Mouse (Mus musculus) erythroblast, adult 5-6 weeks (primary cell): ENCODE measurements around the gene Psrc1. TPM values are rescaled to one million over a fixed set of nuclear protein-coding genes. Genes with fewer than 3 reads are reported as not detected.

Experiments used
- ATAC-seq: replicated peaks from 2 replicates; pipeline ENCODE4 v1.8.0; 2016; ENCODE audit warnings: moderate number of reproducible peaks, mild to moderate bottlenecking, moderate TSS enrichment, inconsistent platforms; ENCODE audit not compliant: poor library complexity, low FRiP score, severe bottlenecking
- total RNA-seq, 2 experiments: library from RNA; stranded (forward) in 1 of 2; stranded (reverse) in 1 of 2; fragments of 150-400 nt in 1 of 2; fragments of 200-764, 138-1000 nt in 1 of 2; gene quantifications; 2 replicates each; pipeline versions ENCODE4 v1.2.3 to v1.2.4; 2015 to 2017; ENCODE audit warnings: low replicate concordance in 2 of 2

Gene Psrc1
- total RNA-seq (2015; ENCODE audit: low replicate concordance) (4.4 and 5.9 TPM in 2 replicates), total RNA-seq (2017; ENCODE audit: low replicate concordance) (9.5 and 14.1 TPM in 2 replicates)

DNA sequence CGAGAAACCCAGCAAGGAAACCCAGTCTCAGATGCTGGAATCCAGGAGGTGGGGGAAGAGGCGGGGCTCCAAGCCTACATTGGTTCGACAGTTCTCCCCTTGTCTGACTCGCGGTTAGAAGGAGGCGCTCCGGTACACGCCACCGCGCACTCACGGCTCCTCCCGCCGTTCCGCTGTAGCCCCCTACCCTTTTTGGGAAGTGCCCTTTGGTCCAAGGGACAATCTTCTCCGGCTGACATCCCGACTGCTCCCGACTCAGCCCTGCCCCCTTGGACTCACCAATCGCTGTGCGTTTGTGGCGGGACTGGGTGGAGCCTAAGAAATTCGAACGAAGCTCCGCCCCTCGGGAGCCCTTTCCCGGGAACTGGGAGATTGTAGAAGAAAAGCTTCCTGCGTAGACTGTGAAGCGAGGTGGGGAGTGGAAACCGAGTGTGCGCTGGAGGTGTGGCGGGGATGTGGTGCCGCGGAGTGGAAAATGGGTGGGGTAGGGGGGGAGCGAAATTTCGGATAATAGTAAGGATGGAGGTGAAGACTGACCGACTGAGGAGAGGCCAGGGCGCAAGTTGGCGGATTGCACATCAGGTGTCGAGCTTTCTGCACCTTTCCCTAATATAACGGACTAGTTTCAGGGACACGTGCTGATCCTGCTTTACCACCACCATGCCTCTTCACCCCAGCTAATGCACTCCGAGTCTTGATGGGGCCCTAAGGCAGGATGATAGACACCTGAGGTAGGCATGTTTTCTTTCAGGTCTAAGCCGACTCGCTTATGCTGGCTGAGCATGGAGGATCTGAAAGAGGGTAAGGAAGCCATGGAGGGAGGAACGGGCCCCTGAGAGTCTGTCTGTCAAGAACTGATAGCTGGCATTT is at the start of gene Psrc1:
Psrc1 (plus strand) TSS at position 355 of the 870 bp plus-strand sequence.
- ATAC-seq = peak; percentile 91

- ATAC-seq = no peak
These were observed 46.8 kb upstream of the Psrc1 start for GRCm38 (mm10) chr3:108336878-108337277.

- ATAC-seq = no peak
These were observed 42.6 kb upstream of the Psrc1 start for GRCm38 (mm10) chr3:108341040-108341439.

- ATAC-seq = no peak
These were observed 41.5 kb upstream of the Psrc1 start for GRCm38 (mm10) chr3:108342185-108342584.

DNA sequence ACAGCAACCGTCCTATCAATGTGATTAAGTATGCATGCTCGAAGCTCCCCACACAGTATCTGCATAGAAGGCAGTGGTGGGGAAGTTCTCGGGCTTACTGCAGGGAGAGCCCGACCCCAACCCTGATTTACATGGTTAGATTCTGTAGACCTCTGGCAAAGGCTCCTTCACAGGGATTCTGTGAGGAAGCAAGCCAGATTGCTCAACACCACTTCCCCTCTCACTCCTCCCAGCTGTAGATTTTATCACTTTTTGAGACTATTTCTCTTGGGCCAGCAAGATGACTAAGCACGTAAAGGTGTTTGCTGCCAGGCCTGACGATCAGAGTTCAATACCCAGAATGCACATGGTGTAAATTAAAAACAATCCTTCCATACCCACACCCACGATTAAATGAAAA is 37.8 kb upstream of the Psrc1 start:
- no peak for ATAC-seq

- no peak for ATAC-seq
These were observed 35.3 kb upstream of the Psrc1 start for GRCm38 (mm10) chr3:108348376-108348775.

DNA sequence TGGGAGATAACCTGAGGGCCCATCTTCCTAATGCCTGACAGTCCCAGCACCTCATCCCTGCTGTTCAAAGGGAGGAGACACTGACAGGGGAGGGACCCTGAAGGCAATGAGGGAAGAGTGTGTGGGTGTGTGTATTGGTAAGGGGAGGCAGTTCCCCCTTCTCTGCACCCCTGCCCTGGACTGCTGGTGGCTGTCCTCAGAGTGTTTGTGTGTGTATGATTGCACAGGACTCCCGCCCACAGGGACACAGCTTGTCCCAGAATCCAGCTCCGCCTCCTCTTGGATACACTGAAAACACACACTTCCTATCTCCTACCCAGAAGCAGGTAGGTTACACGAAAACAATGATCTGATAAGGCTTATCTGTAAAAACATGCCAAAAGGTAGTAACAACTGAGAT is 28.4 kb upstream of the Psrc1 start:
- no peak for ATAC-seq

- ATAC-seq = no peak
These were observed 26.6 kb upstream of the Psrc1 start for GRCm38 (mm10) chr3:108357051-108357450.

GRCm38 (mm10) chr3:108358445-108358844 is 25.2 kb upstream of the Psrc1 start:
- ATAC-seq = no peak

DNA sequence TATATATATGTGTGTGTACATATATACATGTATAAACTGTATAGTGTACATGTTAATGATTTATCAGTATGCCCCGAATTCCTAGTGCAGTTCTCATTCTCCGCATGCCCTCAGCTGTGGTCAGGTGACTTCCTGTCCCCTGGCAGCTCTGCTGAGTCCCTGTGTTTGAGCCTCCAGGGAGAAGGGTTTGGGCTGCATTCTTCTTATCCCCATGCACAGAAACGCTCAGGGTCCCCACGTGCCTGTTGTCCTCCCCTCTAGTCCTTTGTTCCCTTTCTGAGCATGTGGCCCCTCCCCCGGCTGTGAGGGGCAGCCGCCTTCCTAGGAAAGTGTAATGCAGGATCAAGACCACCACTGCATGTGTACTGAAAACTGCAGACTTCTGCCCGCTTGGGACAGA is 22.7 kb upstream of the Psrc1 start:
- ATAC-seq = no peak

DNA sequence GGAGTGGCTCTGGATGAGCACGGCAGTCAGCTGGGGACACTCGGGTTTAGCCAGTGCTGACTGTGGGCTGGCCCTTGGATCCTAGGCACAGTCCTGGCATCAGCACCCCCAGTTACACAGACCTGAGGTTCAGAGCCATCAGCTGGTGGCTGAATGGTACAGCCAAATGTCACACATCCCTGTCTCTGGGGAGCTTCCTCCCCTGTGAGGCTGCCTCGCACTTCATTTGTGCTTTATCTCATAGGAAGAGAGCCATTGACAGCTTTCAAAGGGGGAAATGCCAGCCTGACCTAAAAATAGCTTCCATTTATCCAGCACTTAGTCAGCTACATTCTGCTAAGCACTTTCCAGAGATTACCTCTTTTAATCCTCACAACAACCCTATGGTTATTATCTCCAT is 20.0 kb upstream of the Psrc1 start:
- ATAC-seq = no peak

- ATAC-seq = no peak
These were observed 19.2 kb upstream of the Psrc1 start, which contains the start of gene Mybphl for GRCm38 (mm10) chr3:108364270-108364995. Gene Mybphl, plus strand, starts transcription at chr3:108364911.

GRCm38 (mm10) chr3:108367173-108367572 is 16.5 kb upstream of the Psrc1 start:
- ATAC-seq = no peak

DNA sequence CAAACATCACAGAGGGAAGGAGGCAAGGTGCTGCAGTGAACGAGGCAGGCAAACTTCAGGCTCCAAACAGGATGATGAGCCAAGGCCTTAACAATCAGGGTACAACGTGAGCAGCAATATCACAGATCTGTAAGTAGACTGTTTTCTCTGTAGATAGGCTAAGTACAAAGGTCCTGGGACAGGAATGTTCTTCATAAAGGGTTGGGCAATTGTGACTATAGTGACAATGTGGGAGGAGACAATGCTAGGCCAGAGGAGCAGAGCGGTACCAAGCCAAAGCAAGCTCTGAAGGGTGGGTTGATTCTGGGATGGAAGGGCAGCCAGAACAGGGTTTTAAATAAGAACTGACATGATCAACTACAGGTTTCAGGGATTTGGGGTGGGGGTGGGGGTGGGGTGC is 15.8 kb upstream of the Psrc1 start:
- ATAC-seq = no peak

DNA sequence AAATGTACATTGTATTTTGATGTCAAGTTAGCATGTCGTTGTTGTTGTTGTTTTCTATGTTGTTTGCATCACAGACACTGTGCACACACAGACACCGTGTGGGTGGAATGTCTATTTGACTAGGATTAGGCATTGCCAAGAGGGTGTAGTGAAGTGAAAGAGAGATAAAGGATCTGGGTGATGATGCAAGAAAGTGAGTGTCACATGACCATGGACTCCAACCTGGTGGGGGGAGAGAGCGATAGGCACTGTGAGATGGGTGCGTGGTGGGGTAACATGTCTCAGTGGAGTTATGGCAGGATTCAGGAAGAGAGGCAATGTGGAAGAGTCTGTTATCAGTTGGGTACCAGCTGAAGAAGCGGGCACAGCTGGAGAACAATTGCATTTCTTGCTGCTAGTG is 14.9 kb upstream of the Psrc1 start:
- ATAC-seq = no peak

- ATAC-seq = no peak
These were observed 11.4 kb upstream of the Psrc1 start for GRCm38 (mm10) chr3:108372274-108372673.

DNA sequence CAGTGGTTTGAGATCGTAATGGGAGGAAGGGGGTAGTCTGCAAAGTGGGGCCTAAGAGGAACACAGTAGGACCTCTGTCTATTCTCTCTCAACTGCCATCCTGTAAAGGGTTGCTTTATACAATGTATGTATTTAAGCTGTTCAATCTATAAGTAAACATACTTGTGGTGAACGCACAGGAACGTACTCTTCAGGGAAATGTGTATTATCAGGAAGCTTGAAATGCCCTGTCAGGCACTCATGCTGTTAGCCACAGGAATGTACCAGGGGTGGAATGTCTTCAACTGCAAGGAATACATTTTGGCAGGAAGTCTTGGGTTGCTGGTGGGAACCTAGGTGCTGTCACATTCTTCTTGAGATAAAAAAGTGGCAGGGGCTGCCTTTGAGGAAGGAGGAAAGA is 10.9 kb upstream of the Psrc1 start:
- no peak for ATAC-seq

DNA sequence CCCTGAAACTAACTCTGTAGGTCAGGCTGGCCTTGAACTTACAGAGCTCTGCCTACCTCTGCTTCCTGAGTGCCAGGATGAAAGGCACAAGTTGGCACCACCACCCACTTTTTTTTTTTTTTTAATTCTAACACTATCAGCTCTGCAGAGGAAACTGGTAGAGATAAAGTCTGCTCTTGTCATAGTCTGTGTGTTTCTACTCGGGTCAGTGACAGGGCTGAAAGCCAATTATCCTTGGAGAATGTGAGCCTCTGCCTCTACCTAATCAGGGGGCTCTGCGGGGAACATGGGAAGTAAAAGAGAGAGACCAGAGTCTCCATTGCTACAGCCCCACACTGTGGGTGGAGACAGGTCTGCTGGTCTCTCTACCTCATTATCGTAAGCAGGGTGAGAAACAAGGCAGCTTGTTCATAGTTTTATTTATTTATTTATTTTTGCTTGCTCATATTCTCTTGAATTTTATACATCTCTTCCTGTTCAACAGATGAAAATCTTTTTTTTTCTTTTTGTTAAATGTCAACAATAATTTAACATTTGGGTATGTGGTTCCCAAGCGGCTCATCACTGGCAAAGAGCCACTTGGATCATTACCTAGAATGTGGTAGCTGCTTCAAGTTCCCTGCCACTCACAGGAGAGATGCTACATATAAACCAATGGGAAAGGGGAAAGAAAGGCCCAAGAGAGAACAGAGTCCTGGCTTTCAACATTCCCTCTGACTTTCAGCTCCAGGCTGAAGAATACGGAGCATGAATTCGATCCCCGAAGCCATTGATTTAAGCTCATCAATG is 4.6 kb upstream of the Psrc1 start:
- ATAC-seq = no peak

DNA sequence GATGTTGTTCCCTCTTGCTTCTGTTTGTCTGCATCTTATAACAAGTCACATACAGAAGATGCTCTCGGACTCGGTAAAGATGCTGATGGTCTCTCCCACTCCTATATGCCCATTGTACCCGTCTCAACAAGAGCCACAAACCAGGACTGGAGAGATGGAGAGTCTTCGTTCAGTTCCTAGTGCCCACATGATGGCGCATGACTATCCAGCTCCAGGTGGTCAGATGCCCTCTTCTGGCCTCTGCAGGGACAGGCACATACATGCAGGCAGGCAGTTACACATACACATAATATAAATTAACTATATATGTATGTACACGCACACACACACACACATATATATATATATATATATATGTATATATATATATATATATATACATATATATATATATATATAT is 2.9 kb upstream of the Psrc1 start:
- no peak for ATAC-seq
